Mouse (Mus musculus): ENCODE data around the gene Relb. TPM values are rescaled to one million over a fixed set of nuclear protein-coding genes. Genes with fewer than 3 reads are reported as not detected.

The Relb gene
- total RNA-seq (2021): 1 to 10 TPM; 8.1 to 9.1 TPM

GRCm38 (mm10) chr7:19629361-19629734 lies at the start of gene Relb:
Gene Relb (minus strand): TSS chr7:19629438.
- peak; percentile 96 for DNase-seq

- DNase-seq: no peak
Measured at GRCm38 (mm10) chr7:19678901-19679300, 49.7 kb upstream of the Relb start.

DNA sequence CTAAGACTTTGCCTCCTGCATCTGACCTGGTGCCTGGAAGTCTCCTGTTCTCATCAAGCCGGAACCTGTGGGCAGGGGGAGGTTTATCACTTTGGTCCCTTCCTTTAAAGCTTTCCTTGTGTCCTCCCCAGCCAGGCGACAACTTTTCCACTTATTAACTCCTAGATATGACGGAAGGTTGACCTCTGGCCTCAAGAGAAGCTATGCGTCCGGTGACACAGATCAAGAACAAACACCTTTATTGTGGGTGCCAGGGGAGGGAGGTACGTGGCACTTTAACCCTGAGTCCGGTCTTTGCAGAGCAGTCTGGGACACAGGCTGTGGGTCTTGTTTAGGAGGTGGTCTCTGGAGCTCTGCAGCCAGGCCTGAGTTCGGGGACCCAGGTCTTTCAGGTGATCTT lies 48.6 kb upstream of the Relb start, which contains the start of gene Apoc2:
Gene Apoc2, minus strand, starts transcription at position 70 of the 400 bp plus-strand sequence.
- no peak for DNase-seq

- no peak for DNase-seq
Measured at GRCm38 (mm10) chr7:19676662-19677061, 47.4 kb upstream of the Relb start.

DNA sequence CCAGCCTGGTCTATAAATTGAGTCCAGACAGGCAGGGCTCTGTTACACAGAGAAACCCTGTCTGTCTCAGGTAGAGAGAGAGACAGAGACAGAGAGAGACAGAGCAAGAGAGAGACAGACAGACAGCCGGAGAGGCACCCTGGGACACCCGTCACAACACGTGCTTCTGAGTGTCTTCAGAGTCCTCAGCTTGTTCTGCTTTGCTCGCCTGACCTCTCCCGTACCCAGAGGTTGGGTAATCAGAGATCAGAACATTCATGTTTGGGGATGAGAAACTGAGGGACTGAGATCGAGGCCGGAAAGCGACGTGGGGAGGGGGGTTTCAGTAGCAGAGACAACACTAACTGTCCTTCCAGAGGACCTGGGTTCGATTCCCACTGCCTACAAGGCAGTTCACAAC lies 46.6 kb upstream of the Relb start:
- no peak for DNase-seq

DNA sequence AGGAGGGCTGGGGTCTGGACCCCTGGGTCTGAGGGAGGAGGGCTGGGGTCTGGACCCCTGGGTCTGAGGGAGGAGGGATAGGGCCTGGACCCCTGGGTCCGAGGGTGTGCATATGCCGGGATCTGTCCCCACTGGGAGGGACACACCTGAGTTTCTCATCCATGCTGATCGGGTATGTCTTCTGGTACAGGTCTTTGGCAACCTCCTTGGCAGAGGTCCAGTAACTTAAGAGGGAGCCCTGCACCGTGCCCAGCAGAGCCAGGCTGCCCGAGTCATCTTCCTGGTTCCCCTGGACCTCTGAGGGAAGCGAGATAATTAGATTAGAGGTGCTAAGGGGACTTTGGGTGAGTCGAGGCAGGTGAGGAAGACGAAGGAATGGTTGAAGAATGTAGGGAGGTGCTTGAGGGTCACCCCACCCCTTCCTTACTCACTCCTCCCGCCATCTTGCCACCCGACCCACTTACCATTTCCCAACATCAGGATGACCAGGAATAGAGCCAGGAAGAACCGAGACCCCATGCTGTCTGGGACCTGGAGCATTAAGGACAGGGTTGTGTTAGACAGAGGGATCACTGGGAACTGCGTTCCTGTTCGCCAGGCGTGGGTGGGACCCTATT lies 44.0 kb upstream of the Relb start:
- no peak for DNase-seq

GRCm38 (mm10) chr7:19671511-19671910 lies 42.3 kb upstream of the Relb start:
- DNase-seq: no peak

DNA sequence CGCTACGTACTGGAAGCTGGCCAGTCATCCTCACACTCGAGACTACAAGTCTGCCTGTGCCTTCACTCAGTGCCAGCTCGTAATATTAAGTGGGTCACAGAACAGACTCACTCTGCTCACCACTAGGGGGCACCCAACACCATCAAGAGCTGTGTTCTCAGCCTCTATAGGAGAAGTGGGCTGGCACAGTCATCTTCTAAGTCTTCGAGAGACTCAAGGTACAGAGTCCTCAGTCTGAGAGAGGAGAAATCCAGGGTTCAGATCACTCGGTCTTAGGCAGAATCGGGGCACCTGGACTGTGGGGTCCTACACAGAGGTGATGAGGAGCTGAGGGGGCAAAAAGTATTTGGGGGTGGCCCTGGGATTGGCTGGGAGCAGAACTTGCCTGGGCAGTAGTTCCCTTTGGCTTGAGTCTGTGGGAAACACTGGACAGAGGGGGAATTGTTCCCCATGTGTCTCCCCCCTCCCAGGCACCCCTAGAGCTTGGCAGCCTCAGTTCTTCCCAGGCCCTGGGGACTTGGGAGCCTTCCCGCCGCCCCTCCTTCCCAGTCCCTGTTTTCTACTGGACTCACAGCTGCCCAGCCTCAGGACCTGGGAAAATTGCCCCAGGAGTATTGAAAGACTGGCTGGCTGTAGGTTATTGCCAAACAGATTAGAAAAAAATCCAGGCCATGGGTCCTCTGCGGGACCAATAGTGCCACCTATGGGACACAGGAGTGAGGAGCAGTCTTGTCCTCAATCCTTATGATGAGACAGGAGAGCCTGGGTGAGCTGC lies 39.9 kb upstream of the Relb start:
- DNase-seq: peak; percentile 95

GRCm38 (mm10) chr7:19667434-19667833 lies 38.2 kb upstream of the Relb start:
- no peak for DNase-seq

GRCm38 (mm10) chr7:19666750-19667149 lies 37.5 kb upstream of the Relb start:
- DNase-seq: no peak

DNA sequence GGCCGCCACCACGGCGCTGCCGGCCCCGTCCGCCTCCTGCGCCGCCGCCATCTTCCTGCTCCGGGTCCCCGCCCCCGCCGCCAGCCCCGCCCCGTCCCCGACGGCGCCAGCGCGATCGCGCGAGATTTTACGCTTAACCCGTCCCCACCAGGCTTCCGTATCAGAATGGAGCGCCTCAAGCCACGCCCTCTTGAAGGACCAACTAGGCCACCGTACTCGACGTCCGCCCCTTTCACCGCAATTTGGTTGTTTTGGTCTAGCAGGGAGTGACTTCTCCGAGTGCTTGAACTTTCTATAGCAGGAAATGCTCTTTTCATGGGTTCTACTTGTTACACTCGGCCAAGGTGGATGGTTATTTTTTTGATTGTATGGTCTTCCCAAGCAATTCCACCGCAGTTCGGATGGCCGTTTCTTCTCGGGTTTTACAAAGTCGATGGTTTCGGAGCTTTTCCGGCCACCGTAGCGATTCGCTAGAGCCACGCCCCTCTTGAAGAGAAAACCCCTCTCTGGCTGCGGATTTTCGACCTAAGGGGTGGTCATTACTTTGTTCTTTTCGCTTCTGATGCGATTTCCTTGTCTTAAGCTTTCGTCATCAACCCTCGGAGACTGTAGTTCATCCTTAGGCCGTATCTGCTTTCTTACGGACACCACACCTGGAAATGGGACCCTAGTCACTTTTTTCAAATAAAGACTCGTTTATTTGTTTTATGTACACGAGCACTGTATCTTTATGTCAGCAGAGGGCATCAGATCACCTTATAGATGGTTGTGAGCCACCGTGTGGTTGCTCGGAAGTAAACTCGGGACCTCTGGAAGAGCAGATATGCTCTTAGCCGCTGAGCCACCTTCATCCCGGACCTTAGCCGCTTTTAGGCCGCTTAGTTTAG lies 36.0 kb upstream of the Relb start, which contains the start of gene Clptm1:
Gene Clptm1, minus strand, starts transcription at position 79 of the 887 bp plus-strand sequence.
- peak; percentile 98 for DNase-seq

GRCm38 (mm10) chr7:19664455-19664954 lies 35.3 kb upstream of the Relb start:
- no peak for DNase-seq

- DNase-seq: peak; percentile 14
Measured at GRCm38 (mm10) chr7:19663940-19664339, 34.7 kb upstream of the Relb start.

GRCm38 (mm10) chr7:19652614-19653013 lies 23.4 kb upstream of the Relb start:
- DNase-seq: peak; percentile 72

DNA sequence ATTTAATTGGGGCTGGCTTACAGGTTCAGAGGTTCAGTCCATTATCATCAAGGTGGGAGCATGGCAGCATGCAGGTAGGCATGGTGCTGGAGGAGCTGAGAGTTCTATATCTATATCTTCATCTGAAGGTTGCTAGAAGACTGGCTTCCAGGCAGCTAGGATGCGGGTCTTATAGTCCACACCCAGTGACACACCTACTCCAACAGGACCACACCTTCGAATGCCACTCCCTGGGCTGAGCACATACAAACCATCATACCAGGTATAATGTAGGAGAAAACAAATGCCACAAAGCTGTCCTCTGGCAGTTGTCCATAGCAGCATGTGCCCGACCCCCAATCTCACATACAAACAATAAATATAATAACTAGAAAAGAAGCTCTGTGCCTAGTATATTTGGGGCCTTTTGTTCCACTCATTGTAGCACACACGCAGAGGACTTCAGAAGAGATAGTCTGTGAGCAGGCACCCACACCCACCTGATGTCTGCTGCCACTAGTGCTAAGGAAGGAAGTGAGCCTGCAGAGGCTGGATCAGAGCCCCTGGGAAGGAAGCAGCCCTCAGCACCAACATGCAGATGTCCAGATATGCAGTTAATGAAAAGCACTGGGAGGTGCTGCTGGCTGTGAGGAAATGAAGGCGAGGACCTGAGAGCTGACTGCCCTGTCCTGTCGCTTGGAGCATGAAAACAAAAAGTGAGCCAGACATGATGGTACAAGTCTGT lies 22.0 kb upstream of the Relb start:
- DNase-seq: no peak

DNA sequence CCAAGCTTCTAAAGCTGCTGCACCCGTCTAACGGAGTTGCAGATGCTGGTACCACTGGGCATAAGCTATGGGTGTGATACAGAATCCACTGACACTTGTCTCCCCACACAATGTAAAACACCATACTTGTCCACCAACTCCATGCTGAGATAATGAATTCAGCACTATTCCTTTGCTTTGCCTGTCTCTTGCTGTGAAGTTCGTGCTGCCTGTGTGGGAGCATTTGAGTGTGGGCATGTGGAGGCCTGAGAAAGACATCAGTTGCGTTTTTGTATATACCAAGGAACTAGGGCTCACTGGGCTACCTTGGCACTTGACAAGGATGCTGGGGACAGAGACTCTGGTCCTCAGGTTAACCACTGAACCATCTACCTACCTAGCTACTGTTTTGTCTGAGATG lies 12.0 kb upstream of the Relb start:
- no peak for DNase-seq

GRCm38 (mm10) chr7:19635074-19635827 lies 6.0 kb upstream of the Relb start:
- DNase-seq: no peak

DNA sequence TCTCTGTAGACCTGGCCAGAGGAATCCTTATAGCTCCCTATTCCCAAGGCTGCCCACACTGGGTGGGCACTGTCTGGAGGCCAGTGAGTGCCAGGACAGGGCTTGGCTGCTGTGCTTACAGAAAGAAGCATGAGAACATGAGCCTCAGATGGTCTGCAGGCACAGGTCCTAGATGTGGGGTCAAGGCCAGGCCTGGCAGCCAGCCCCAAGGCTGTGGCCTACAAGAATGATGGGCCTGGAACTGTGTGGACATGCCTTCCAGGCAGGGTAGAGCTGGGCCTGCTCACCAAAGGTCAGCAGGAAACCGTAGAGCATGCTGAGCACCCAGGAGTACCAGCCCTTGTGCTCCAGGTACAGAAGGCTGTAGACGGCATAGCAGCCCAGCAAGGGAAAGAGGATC lies 5.4 kb upstream of the Relb start:
- DNase-seq: no peak

GRCm38 (mm10) chr7:19633855-19634254 lies 4.6 kb upstream of the Relb start:
- no peak for DNase-seq

DNA sequence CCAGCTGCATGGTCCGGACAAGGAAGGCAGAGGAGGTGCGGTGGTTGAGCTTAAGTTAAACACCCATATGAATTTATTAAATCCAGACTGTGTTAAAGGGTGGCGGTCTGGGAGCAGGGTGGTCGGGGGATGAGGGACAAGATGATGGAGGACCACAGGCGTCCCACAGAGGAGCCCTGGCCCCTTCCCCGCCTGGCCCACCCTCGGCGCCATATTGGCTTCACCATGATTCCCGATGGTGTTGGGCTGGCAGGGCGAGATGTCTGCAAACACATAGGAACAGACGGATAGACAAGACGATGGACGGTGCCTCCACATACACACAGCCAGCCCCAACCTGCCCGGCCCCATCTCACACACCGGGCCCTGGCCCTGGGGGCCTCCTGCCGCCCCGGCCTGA lies 4.0 kb upstream of the Relb start:
- no peak for DNase-seq

DNA sequence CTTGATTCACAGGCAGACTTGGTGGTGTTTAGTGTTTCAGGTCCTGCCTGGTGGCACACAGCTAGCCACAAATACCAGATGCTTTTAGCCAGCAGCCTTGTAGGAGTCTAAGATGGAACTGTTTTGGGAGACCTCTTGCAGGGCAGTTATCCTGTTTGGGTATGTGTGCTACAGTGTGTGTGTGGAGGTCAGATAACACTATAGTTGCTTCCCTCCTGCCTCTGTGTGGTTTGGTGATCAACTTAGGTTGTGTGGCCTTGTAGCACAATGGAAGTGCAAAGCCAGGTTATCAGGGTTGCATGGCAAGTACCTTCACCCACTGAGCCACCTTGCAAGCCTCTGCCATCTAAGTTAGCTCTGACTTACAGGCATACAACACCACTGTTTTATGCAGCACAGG lies 3.5 kb upstream of the Relb start:
- no peak for DNase-seq

Data from heart, postnatal 4 days (tissue).